Mouse (Mus musculus) embryonic facial prominence, embryonic 10.5 days (tissue): Measurements from ENCODE around the gene Dnah9. TPM values are rescaled to one million over a fixed set of nuclear protein-coding genes. Genes with fewer than 3 reads are reported as not detected.

Experiments
- DNase-seq: peaks from one replicate; pipeline ENCODE4 v3.0.0-alpha.2; 2017; ENCODE audit warnings: low spot score
- H3K27ac ChIP-seq: fragments of 300-500 bp; sonication (generic); replicated peaks from 2 replicates; pipeline ENCODE4 v1.5.1; 2016; ENCODE audit warnings: mild to moderate bottlenecking
- H3K27me3 ChIP-seq: fragments of 300-500 bp; sonication (generic); replicated peaks from 2 replicates; pipeline ENCODE4 v1.6.1; 2016; ENCODE audit warnings: low read depth, mild to moderate bottlenecking; ENCODE audit not compliant: poor library complexity, severe bottlenecking
- H3K36me3 ChIP-seq: fragments of 300-500 bp; sonication (generic); replicated peaks from 2 replicates; pipeline ENCODE4 v1.6.1; 2016; ENCODE audit warnings: mild to moderate bottlenecking, moderate library complexity
- H3K4me1 ChIP-seq: fragments of 300-500 bp; sonication (generic); 2 replicates; pipeline ENCODE4 v1.6.1; 2016
- H3K4me3 ChIP-seq: fragments of 300-500 bp; sonication (generic); 2 replicates; pipeline ENCODE4 v1.5.1; 2016; ENCODE audit warnings: mild to moderate bottlenecking, moderate library complexity
- H3K9me3 ChIP-seq: fragments of 300-500 bp; sonication (generic); 2 replicates; pipeline ENCODE4 v1.6.1; 2016; ENCODE audit warnings: mild to moderate bottlenecking
- WGBS: fragments of 180-500 bp; shearing (Covaris S2); methylation state at CpG from one replicate; pipeline ENCODE4 v1.1.7; 2016; 5-methylcytosine and 5-hydroxymethylcytosine counted together
- polyA plus RNA-seq: library from polyadenylated mRNA; unstranded; fragments of >200 nt; fragmentation: Nextera tagmentation; extraction: Ambion mirVana; gene quantifications from 2 replicates; pipeline ENCODE4 v1.2.1, GENCODE M21; 2016

Gene Dnah9
- polyA plus RNA-seq: 0.16 and 0.26 TPM in 2 replicates

- H3K9me3 ChIP-seq: no peaks in the 10 kb centered on the region
- H3K4me1 ChIP-seq: peaks cover 15% of the 10 kb centered on the region; the same call in 1 of the 2 replicates
- peaks cover 5% of the 10 kb centered on the region; the same call in 1 of the 2 replicates for H3K27me3 ChIP-seq
- H3K27ac ChIP-seq: peak within 1 kb of the TSS; percentile 5; the same call in 1 of the 2 replicates
- no peaks in the 10 kb centered on the region for H3K36me3 ChIP-seq
- under 1% methylated on average over 53 of the region's 53 CpGs for WGBS
- peak; percentile 87 for DNase-seq
- peak within 1 kb of the TSS; percentile 77 for H3K4me3 ChIP-seq
Measured at GRCm38 (mm10) chr11:66167801-66168651, at the start of gene Dnah9. Dnah9 (minus strand) TSS chr11:66168551.

DNA sequence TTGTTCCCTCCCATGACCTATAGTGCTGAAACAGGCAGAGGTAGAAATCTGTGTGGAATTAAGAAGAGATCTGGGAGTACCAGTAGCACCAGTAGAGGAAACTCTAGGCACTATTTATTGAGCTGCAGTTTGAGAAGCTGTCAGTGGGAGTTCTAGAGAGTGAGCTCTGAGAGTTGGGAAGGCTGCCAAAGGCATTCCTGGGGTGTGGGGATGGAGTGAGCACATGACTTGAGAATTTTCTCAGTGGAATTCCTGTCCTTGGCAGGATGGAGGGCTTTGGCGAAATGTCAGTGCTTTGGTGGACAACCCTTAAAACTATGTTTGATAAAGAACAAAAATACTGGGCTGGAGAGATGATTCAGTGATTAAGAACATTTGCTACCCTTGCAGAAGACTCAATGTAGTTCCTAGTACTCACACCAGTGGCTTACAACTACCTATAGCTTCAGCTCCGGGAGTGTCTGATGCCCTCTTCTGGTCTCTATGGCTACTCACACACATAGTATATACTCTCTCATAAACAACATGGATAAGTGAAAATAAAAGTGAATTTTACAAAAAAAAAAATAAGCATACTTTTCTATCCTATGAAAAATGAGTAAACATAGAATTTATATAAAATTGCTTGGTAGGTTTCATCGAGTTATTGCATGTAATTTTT lies 20.4 kb upstream of the Dnah9 start:
- Histone ChIP-seq H3K36me3 (no peaks in the 10 kb centered on the region), H3K27me3 (no peaks in the 10 kb centered on the region), H3K9me3 (no peaks in the 10 kb centered on the region), H3K27ac (no peak overlapping the region), H3K4me3 (no peak overlapping the region), H3K4me1 (no peaks in the 10 kb centered on the region)
- DNase-seq: no peak
- 87% methylated on average over 3 of the region's 3 CpGs for WGBS

GRCm38 (mm10) chr11:66188146-66188545 lies 19.8 kb upstream of the Dnah9 start:
- H3K4me1 ChIP-seq: no peaks in the 10 kb centered on the region
- no peak overlapping the region for H3K27ac ChIP-seq
- 85% methylated on average over 2 of the region's 2 CpGs for WGBS

GRCm38 (mm10) chr11:66177781-66178180 lies 9.4 kb upstream of the Dnah9 start:
- Histone ChIP-seq H3K4me3 (no peak overlapping the region), H3K36me3 (no peaks in the 10 kb centered on the region), H3K27me3 (no peaks in the 10 kb centered on the region), H3K9me3 (peaks cover 6% of the 10 kb centered on the region), H3K27ac (no peak overlapping the region), H3K4me1 (no peaks in the 10 kb centered on the region)
- 79% methylated on average over 2 of the region's 2 CpGs for WGBS
- DNase-seq: no peak

More at GRCm38 (mm10) chr11:66188146-66188545, 19.8 kb upstream of the Dnah9 start:
- no peaks in the 10 kb centered on the region for H3K36me3 ChIP-seq
- H3K9me3 ChIP-seq: no peaks in the 10 kb centered on the region
- H3K27me3 ChIP-seq: no peaks in the 10 kb centered on the region
- no peak overlapping the region for H3K4me3 ChIP-seq
- no peak for DNase-seq

- no peaks in the 10 kb centered on the region for H3K9me3 ChIP-seq
- H3K36me3 ChIP-seq: no peaks in the 10 kb centered on the region
- 78% methylated on average over 2 of the region's 2 CpGs for WGBS
- no peak overlapping the region for H3K27ac ChIP-seq
- no peak overlapping the region for H3K4me3 ChIP-seq
- H3K4me1 ChIP-seq: peaks cover 15% of the 10 kb centered on the region; the same call in 1 of the 2 replicates
- DNase-seq: no peak
- no peaks in the 10 kb centered on the region; the same call in 1 of the 2 replicates for H3K27me3 ChIP-seq
Measured at GRCm38 (mm10) chr11:66164022-66164421, 4.3 kb downstream of the Dnah9 start.

- Histone ChIP-seq H3K9me3 (no peaks in the 10 kb centered on the region), H3K27me3 (no peaks in the 10 kb centered on the region), H3K27ac (no peak overlapping the region), H3K36me3 (no peaks in the 10 kb centered on the region), H3K4me3 (no peak overlapping the region), H3K4me1 (0 out of 2 replicates have a peak, but pooled peaks cover 5% of the 10 kb centered on the region)
- no peak for DNase-seq
- 63% methylated on average over 11 of the region's 11 CpGs for WGBS
Measured at GRCm38 (mm10) chr11:66140631-66141252, 27.6 kb downstream of the Dnah9 start.

DNA sequence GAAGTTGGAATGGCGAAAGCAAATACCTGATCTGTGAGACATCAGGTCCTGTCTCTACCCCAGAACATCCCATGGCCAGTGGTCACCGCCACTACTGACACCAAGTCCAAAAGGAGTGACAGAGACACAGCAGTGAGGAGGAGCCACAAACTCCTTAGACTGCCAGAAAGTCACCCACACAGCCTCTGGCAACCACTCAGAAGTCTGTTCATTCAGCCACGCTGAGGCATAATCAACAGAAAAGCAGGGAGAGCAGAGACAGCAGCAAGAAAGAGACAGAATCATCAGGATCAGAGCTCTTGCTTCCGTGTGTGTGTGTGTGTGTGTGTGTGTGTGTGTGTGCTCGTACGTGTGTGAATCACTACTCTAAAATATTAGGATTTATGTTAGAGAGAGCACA lies 33.5 kb downstream of the Dnah9 start:
- H3K27me3 ChIP-seq: no peaks in the 10 kb centered on the region
- no peaks in the 10 kb centered on the region for H3K9me3 ChIP-seq
- DNase-seq: no peak
- H3K4me1 ChIP-seq: no peaks in the 10 kb centered on the region
- H3K4me3 ChIP-seq: no peak overlapping the region
- WGBS: 92% methylated on average over 6 of the region's 6 CpGs
- H3K36me3 ChIP-seq: no peaks in the 10 kb centered on the region
- H3K27ac ChIP-seq: no peak overlapping the region

GRCm38 (mm10) chr11:66126150-66126549 lies 42.2 kb downstream of the Dnah9 start:
- DNase-seq: no peak
- Histone ChIP-seq H3K9me3 (no peaks in the 10 kb centered on the region), H3K4me1 (peaks cover 2% of the 10 kb centered on the region; the same call in 1 of the 2 replicates), H3K4me3 (no peak overlapping the region), H3K36me3 (no peaks in the 10 kb centered on the region), H3K27ac (no peak overlapping the region), H3K27me3 (no peaks in the 10 kb centered on the region)

GRCm38 (mm10) chr11:66124496-66124895 lies 43.9 kb downstream of the Dnah9 start:
- WGBS: 53% methylated on average over 6 of the region's 6 CpGs
- H3K4me3 ChIP-seq: no peak overlapping the region
- H3K27me3 ChIP-seq: no peaks in the 10 kb centered on the region
- H3K36me3 ChIP-seq: no peaks in the 10 kb centered on the region
- no peak for DNase-seq
- peaks cover 2% of the 10 kb centered on the region; the same call in 1 of the 2 replicates for H3K4me1 ChIP-seq
- H3K9me3 ChIP-seq: no peaks in the 10 kb centered on the region
- H3K27ac ChIP-seq: no peak overlapping the region

DNA sequence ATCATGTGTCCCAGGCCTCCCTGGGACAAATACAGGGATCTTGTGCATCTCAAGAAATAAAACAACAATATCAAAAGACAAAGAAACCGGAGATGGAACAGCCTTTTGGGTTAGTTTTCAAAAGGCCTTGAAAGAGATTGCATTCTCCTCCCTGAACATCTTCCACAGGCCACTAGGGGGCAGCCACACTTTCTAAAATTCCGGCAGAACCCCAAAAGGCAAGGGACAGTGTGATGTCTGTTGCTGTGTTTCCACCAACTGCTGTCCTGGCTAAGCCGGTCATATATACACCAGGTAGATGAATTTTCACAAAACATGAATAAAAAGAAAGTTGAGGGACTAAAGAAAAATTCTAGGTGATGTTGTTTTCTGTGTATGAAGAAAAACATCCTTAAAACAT lies 46.3 kb downstream of the Dnah9 start:
- DNase-seq: peak; percentile 72
- H3K4me3 ChIP-seq: no peak overlapping the region
- no peaks in the 10 kb centered on the region for H3K36me3 ChIP-seq
- no peaks in the 10 kb centered on the region for H3K27me3 ChIP-seq
- no peak overlapping the region for H3K27ac ChIP-seq
- H3K4me1 ChIP-seq: peaks cover 2% of the 10 kb centered on the region; the same call in 1 of the 2 replicates
- 28% methylated on average over 3 of the region's 3 CpGs for WGBS
- no peaks in the 10 kb centered on the region for H3K9me3 ChIP-seq

DNA sequence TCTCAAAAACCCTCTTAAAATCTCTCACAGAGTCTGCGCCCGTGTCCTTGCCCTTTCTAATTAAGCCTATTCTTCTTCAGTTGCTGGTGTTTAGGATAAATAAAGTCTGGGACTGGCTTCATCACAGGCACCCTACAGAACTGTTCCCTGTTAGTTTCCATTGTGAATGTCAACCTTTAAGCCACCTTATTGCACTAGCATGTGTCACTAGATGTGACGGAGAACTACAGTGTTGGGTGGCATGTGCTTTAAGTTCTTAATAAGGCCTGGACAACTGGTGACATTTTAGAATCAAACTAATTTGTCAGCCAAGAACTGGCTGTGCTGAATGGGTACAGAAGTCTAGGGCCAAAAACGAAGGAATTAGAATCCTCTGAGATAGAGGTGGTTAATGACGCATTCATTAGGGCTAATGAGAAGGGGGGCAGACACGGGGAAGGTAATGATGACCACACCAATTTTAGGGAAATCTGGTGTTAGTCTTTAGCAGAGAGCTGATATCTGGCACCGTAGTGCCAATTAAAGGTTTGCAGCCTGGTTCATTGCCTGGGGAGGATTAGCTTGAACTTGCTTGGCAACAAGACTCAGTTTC lies 84.6 kb downstream of the Dnah9 start:
- peaks cover 3% of the 10 kb centered on the region; the same call in 1 of the 2 replicates for H3K4me1 ChIP-seq
- WGBS: 85% methylated on average over 7 of the region's 7 CpGs
- no peak overlapping the region for H3K4me3 ChIP-seq
- DNase-seq: no peak
- H3K36me3 ChIP-seq: no peaks in the 10 kb centered on the region
- H3K27me3 ChIP-seq: no peaks in the 10 kb centered on the region
- no peaks in the 10 kb centered on the region for H3K9me3 ChIP-seq
- H3K27ac ChIP-seq: no peak overlapping the region

DNA sequence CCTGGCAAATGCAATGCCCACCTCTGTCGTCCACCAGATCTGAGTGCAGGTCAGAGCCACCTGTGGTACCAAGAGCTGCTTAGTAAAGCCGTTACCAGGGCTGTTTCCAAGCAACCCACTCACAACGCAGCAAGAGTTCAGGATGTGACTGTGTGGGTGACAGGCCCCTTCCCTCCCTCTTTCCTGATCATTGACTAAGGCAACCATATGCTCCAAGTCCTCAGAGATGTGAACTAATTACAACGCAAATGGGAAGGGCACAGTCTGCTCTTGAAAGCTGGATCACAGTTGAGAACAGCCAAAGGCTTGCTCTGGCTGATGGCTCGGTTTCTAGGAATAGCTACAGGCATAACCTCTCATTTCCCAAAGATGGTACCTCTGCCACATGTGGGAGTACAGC lies 95.4 kb downstream of the Dnah9 start:
- no peak for DNase-seq
- H3K27ac ChIP-seq: no peak overlapping the region
- H3K36me3 ChIP-seq: no peaks in the 10 kb centered on the region
- 81% methylated on average over 5 of the region's 5 CpGs for WGBS
- H3K27me3 ChIP-seq: no peaks in the 10 kb centered on the region
- no peaks in the 10 kb centered on the region for H3K4me1 ChIP-seq
- H3K9me3 ChIP-seq: no peaks in the 10 kb centered on the region
- no peak overlapping the region for H3K4me3 ChIP-seq
